Mouse (Mus musculus): ENCODE measurements around the gene Smc3. TPM values are rescaled to one million over a fixed set of nuclear protein-coding genes. Genes with fewer than 3 reads are reported as not detected.
A peak's percentile ranks its signal among the peaks of the same experiment; 100 is the strongest.

Smc3 gene
- polyA plus RNA-seq, 1 experiment from 2014 or later: 19.7 TPM

GRCm38 (mm10) chr19:53568553-53568952 is 31.6 kb upstream of the Smc3 start:
- no peak for ATAC-seq
- H3K9me3 ChIP-seq (ENCODE audit: low read length): no peaks in the 10 kb centered on the region
- TF ChIP-seq CTCF (IDR thresholded peaks at IDR 0.05; ENCODE audit: low read depth) (no peak), EP300 (IDR thresholded peaks at IDR 0.05; ENCODE audit: low read depth) (no peak)

GRCm38 (mm10) chr19:53571056-53571455 is 29.1 kb upstream of the Smc3 start:
- Histone ChIP-seq H3K4me1 (ENCODE audit: insufficient read depth) (no peaks in the 10 kb centered on the region; the same call in 1 of the 2 replicates), H3K9me3 (ENCODE audit: low read length) (no peaks in the 10 kb centered on the region), H3K36me3 (replicated peaks; ENCODE audit: insufficient read depth, low read length) (no peaks in the 10 kb centered on the region), H3K4me3 (ENCODE audit: low read depth, low read length) (no peak overlapping the region), H3K27me3 (ENCODE audit: insufficient read depth, low read length) (no peaks in the 10 kb centered on the region), H3K4me2 (ENCODE audit: low read depth, low read length) (no peak overlapping the region), H3K9ac (replicated peaks) (no peak overlapping the region), H3K27ac (ENCODE audit: low read depth) (no peak overlapping the region)
- ATAC-seq (no peak), DNase-seq (peak; percentile 7)
- WGBS (ENCODE audit: insufficient replicate concordance): 64% methylated on average over 4 of the region's 4 CpGs
- TF ChIP-seq EP300 (IDR thresholded peaks at IDR 0.05; ENCODE audit: low read depth): no peak
- TF ChIP-seq CTCF (IDR thresholded peaks at IDR 0.05; ENCODE audit: low read depth): no peak

More at GRCm38 (mm10) chr19:53568553-53568952, 31.6 kb upstream of the Smc3 start:
- Histone ChIP-seq H3K4me3 (ENCODE audit: low read depth, low read length) (no peak overlapping the region), H3K4me2 (ENCODE audit: low read depth, low read length) (no peak overlapping the region), H3K27me3 (ENCODE audit: insufficient read depth, low read length) (no peaks in the 10 kb centered on the region), H3K27ac (ENCODE audit: low read depth) (no peak overlapping the region), H3K9ac (replicated peaks) (no peak overlapping the region), H3K4me1 (ENCODE audit: insufficient read depth) (no peaks in the 10 kb centered on the region; the same call in none of the 2 replicates), H3K36me3 (replicated peaks; ENCODE audit: insufficient read depth, low read length) (no peaks in the 10 kb centered on the region)
- 62% methylated on average over 3 of the region's 3 CpGs for WGBS (ENCODE audit: insufficient replicate concordance)
- DNase-seq: no peak

- no peaks in the 10 kb centered on the region for H3K36me3 ChIP-seq (replicated peaks; ENCODE audit: insufficient read depth, low read length)
- no peaks in the 10 kb centered on the region; the same call in 1 of the 2 replicates for H3K4me1 ChIP-seq (ENCODE audit: insufficient read depth)
- no peaks in the 10 kb centered on the region for H3K27me3 ChIP-seq (ENCODE audit: insufficient read depth, low read length)
- no peak overlapping the region for H3K9ac ChIP-seq (replicated peaks)
- no peaks in the 10 kb centered on the region for H3K9me3 ChIP-seq (ENCODE audit: low read length)
- no peak overlapping the region for H3K27ac ChIP-seq (ENCODE audit: low read depth)
- no peak for ATAC-seq
- TF ChIP-seq EP300 (IDR thresholded peaks at IDR 0.05; ENCODE audit: low read depth) (no peak), CTCF (IDR thresholded peaks at IDR 0.05; ENCODE audit: low read depth) (no peak)
- no peak overlapping the region for H3K4me3 ChIP-seq (ENCODE audit: low read depth, low read length)
- peak; percentile 11 for DNase-seq
- no peak overlapping the region for H3K4me2 ChIP-seq (ENCODE audit: low read depth, low read length)
- WGBS (ENCODE audit: insufficient replicate concordance): 47% methylated on average over 18 of the region's 18 CpGs
Observed at GRCm38 (mm10) chr19:53571501-53572428, 28.4 kb upstream of the Smc3 start.

DNA sequence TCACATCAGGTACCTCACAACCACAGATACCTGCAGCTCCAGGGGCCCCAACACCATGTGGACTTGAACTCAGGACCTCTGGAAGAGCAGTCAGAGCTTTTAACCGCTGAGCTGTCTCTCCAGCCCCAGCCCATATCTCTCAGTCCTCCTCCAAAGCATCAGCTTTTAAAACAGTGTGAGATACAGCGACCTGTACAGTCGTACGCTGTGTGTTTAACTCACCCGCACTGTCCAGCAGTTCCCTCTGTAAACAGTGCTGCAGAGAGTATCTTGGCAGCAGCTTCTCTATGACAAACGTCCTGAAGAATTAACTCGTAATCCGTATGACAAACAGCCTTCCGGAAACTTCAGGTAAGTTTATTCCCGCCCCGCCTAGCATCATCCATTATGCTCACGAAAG is 27.6 kb upstream of the Smc3 start:
- WGBS (ENCODE audit: insufficient replicate concordance): 77% methylated on average over 12 of the region's 12 CpGs
- no peak overlapping the region for H3K27ac ChIP-seq (ENCODE audit: low read depth)
- H3K27me3 ChIP-seq (ENCODE audit: insufficient read depth, low read length): no peaks in the 10 kb centered on the region
- no peaks in the 10 kb centered on the region for H3K9me3 ChIP-seq (ENCODE audit: low read length)
- no peak overlapping the region for H3K4me2 ChIP-seq (ENCODE audit: low read depth, low read length)
- no peak overlapping the region for H3K9ac ChIP-seq (replicated peaks)
- H3K36me3 ChIP-seq (replicated peaks; ENCODE audit: insufficient read depth, low read length): no peaks in the 10 kb centered on the region
- no peak for ATAC-seq
- no peak for TF ChIP-seq EP300 (IDR thresholded peaks at IDR 0.05; ENCODE audit: low read depth)
- H3K4me3 ChIP-seq (ENCODE audit: low read depth, low read length): no peak overlapping the region
- peak; percentile 7 for DNase-seq
- no peaks in the 10 kb centered on the region; the same call in 1 of the 2 replicates for H3K4me1 ChIP-seq (ENCODE audit: insufficient read depth)

- no peak overlapping the region for H3K27ac ChIP-seq (ENCODE audit: low read depth)
- DNase-seq (peak; percentile 5), ATAC-seq (no peak)
- H3K4me2 ChIP-seq (ENCODE audit: low read depth, low read length): no peak overlapping the region
- H3K27me3 ChIP-seq (ENCODE audit: insufficient read depth, low read length): no peaks in the 10 kb centered on the region
- WGBS (ENCODE audit: insufficient replicate concordance): 82% methylated on average over 3 of the region's 3 CpGs
- no peak overlapping the region for H3K9ac ChIP-seq (replicated peaks)
- no peak for TF ChIP-seq EP300 (IDR thresholded peaks at IDR 0.05; ENCODE audit: low read depth)
- TF ChIP-seq CTCF (IDR thresholded peaks at IDR 0.05; ENCODE audit: low read depth): no peak
- no peaks in the 10 kb centered on the region; the same call in 1 of the 2 replicates for H3K4me1 ChIP-seq (ENCODE audit: insufficient read depth)
- H3K36me3 ChIP-seq (replicated peaks; ENCODE audit: insufficient read depth, low read length): no peaks in the 10 kb centered on the region
- H3K4me3 ChIP-seq (ENCODE audit: low read depth, low read length): no peak overlapping the region
- H3K9me3 ChIP-seq (ENCODE audit: low read length): no peaks in the 10 kb centered on the region
Observed at GRCm38 (mm10) chr19:53573151-53573550, 27.0 kb upstream of the Smc3 start.

GRCm38 (mm10) chr19:53574131-53574530 is 26.1 kb upstream of the Smc3 start:
- DNase-seq (peak; percentile 9), ATAC-seq (no peak)
- Histone ChIP-seq H3K27me3 (ENCODE audit: insufficient read depth, low read length) (no peaks in the 10 kb centered on the region), H3K4me1 (ENCODE audit: insufficient read depth) (no peaks in the 10 kb centered on the region), H3K4me3 (ENCODE audit: low read depth, low read length) (no peak overlapping the region), H3K36me3 (replicated peaks; ENCODE audit: insufficient read depth, low read length) (no peaks in the 10 kb centered on the region), H3K4me2 (ENCODE audit: low read depth, low read length) (no peak overlapping the region), H3K27ac (ENCODE audit: low read depth) (no peak overlapping the region), H3K9ac (replicated peaks) (no peak overlapping the region), H3K9me3 (ENCODE audit: low read length) (no peaks in the 10 kb centered on the region)
- WGBS (ENCODE audit: insufficient replicate concordance): 68% methylated on average over 8 of the region's 8 CpGs
- TF ChIP-seq EP300 (IDR thresholded peaks at IDR 0.05; ENCODE audit: low read depth): no peak
- no peak for TF ChIP-seq CTCF (IDR thresholded peaks at IDR 0.05; ENCODE audit: low read depth)

All from liver, postnatal 0 days (tissue).